Mouse (Mus musculus): ENCODE data around the gene Diras2.

DNA sequence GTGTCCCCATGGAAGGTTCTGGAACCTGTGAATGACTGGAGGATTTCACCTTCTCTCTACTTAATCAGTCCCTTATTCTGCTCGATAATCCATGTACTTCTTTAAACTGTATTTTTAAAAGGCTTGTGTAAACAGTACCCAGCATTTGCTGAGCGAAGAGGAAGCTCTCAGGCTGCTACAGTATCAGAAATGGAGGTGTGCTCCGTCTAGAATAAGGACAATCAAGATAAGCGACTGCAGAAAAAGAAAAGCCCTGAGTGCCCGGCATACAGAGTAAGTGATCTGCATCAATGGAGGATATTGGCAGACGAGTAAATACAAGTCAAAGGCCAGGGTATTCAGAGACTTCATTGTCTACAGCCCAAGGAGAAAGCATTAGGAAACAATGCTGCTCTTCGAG lies 26.3 kb upstream of the Diras2 start:
- TF ChIP-seq POLR2A (IDR thresholded peaks at IDR 0.05; ENCODE audit: borderline replicate concordance, low read depth, low read length): no peak
- TF ChIP-seq CTCF (IDR thresholded peaks at IDR 0.05; ENCODE audit: low read depth, low read length): no peak
